Mouse (Mus musculus): ENCODE measurements around the gene Sst.
"Not testable (repeated sequence)": the region's sequence is repeated elsewhere in the genome, so short reads cannot be mapped to it uniquely, and the experiment has no call there.

Sst gene

GRCm38 (mm10) chr16:23890636-23891035 lies at the start of gene Sst:
Gene Sst, minus strand, starts transcription at chr16:23890958.
- no peak for DNase-seq

- DNase-seq: no peak
Measured at GRCm38 (mm10) chr16:23934397-23934796, 43.6 kb upstream of the Sst start.

GRCm38 (mm10) chr16:23932294-23932693 lies 41.5 kb upstream of the Sst start, which contains the start of gene Rtp2:
Gene Rtp2, minus strand, starts transcription at chr16:23932394.
- no peak for DNase-seq

- DNase-seq: no peak
Measured at GRCm38 (mm10) chr16:23931275-23931674, 40.5 kb upstream of the Sst start.

- DNase-seq: no peak
Measured at GRCm38 (mm10) chr16:23930426-23931073, 39.8 kb upstream of the Sst start.

GRCm38 (mm10) chr16:23927301-23928114 lies 36.8 kb upstream of the Sst start:
- no peak for DNase-seq

GRCm38 (mm10) chr16:23922906-23923305 lies 32.1 kb upstream of the Sst start:
- no peak for DNase-seq

- no peak for DNase-seq
Measured at GRCm38 (mm10) chr16:23921697-23922096, 30.9 kb upstream of the Sst start.

GRCm38 (mm10) chr16:23919418-23919817 lies 28.7 kb upstream of the Sst start:
- DNase-seq: no peak

- DNase-seq: no peak
Measured at GRCm38 (mm10) chr16:23913401-23913800, 22.6 kb upstream of the Sst start.

GRCm38 (mm10) chr16:23912741-23913140 lies 22.0 kb upstream of the Sst start:
- no peak for DNase-seq

GRCm38 (mm10) chr16:23909015-23909354 lies 18.2 kb upstream of the Sst start:
- DNase-seq: not testable (repeated sequence)

- not testable (repeated sequence) for DNase-seq
Measured at GRCm38 (mm10) chr16:23908076-23909014, 17.6 kb upstream of the Sst start.

- DNase-seq: not testable (repeated sequence)
Measured at GRCm38 (mm10) chr16:23906586-23906985, 15.8 kb upstream of the Sst start.

GRCm38 (mm10) chr16:23901411-23901810 lies 10.7 kb upstream of the Sst start:
- DNase-seq: no peak

- no peak for DNase-seq
Measured at GRCm38 (mm10) chr16:23900061-23900460, 9.3 kb upstream of the Sst start.

GRCm38 (mm10) chr16:23898840-23899239 lies 8.1 kb upstream of the Sst start:
- DNase-seq: peak; percentile 85

GRCm38 (mm10) chr16:23897984-23898586 lies 7.3 kb upstream of the Sst start:
- DNase-seq: peak; percentile 75

GRCm38 (mm10) chr16:23897486-23897885 lies 6.7 kb upstream of the Sst start:
- no peak for DNase-seq

GRCm38 (mm10) chr16:23895135-23895534 lies 4.4 kb upstream of the Sst start:
- DNase-seq: no peak

GRCm38 (mm10) chr16:23890151-23890550 lies 607 bp downstream of the Sst start:
- DNase-seq: peak; percentile 13

- no peak for DNase-seq
Measured at GRCm38 (mm10) chr16:23887910-23888579, 2.7 kb downstream of the Sst start.
